Mouse (Mus musculus): ENCODE data around the gene Gm49388. TPM values are rescaled to one million over a fixed set of nuclear protein-coding genes. Genes with fewer than 3 reads are reported as not detected.
"Not testable (repeated sequence)": the region's sequence is repeated elsewhere in the genome, so short reads cannot be mapped to it uniquely, and the experiment has no call there.

The Gm49388 gene
- polyA plus RNA-seq, 1 experiment from 2014 or later, result 4.5 TPM

DNA sequence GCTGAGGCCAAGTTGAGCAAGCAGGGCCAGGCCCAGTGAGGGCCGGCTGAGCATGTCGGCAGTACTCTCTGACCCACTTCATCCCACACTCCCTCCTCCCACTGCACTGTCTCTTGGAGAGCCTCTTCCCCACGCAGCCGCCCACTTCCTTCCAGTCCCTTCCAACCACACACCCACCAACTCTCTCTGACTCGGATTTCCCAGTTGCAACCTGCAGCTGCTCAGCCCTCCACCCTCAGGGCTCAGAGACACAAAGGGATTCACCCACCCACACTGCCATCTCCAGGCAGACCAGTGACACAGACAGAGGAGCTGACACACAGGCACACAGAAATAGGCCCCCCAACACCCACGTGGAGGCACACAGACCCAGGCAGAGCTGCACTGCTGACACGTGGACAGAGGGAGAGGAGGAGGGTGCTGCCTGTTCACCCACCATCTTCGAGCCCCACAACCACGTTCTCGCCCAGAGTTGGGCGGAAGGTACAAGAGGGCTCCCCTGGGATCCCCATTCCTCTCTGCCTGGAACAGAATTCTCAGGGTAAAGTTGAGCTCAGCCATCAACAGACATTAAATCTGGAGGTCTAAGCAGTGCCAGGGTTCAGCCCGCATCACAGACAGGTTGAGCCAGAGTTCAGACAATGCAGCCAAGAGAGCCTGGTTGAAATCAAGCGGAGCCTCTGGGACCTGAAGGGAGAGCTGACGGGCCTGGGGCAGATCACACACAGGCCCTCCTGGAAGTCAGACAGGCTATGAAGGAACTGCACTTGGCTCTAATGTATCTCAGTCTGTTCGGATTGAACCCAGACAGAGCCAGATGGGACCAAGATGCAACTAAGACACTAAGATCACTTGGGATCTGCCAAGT is 30.8 kb downstream of the Gm49388 start:
- TF ChIP-seq CTCF (IDR thresholded peaks at IDR 0.05), result no peak
- ATAC-seq, result no peak
- DNase-seq (ENCODE audit: low read depth, low spot score), result no peak
- ChIA-PET POLR2A (interaction anchor here (0.5 to 1.6 kb wide), 2 partner anchors 13 to 126 kb away, joined by 3 to 4 read pairs; no protein-coding TSS in a partner anchor), CTCF (interaction anchor here (1.3 kb wide), 1 partner anchor 9 kb away, joined by 5 read pairs; no protein-coding TSS in a partner anchor)
- in situ Hi-C loops (cut with MboI; ENCODE audit: low pct_unique_long_range_greater_than_20kb), result no loop called here
- H3K27me3 ChIP-seq, result no peaks in the 10 kb centered on the region

DNA sequence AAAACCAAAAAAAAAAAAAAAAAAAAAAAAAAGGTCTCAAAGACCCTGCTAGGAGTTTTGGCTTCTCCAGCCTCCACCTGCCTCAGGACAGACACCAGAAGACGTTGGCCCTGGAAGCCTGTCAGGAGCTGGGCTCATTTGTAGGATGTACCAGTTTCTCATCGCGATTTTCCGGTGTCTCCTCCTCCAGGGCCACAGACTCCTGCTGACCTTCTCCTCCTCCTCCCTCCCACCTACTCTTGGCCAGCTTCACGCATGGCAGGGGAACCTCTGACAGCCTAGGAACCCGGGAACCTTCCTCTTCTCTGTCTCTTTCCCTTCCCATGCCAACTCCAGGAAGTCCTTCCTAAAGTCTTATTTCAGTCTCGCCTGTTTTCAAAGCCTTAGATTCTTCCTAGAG is 31.6 kb downstream of the Gm49388 start:
- in situ Hi-C loops (cut with MboI; ENCODE audit: low pct_unique_long_range_greater_than_20kb), result no loop called here
- TF ChIP-seq CTCF (IDR thresholded peaks at IDR 0.05), result no peak
- ATAC-seq (no peak), DNase-seq (ENCODE audit: low read depth, low spot score) (no peak)
- CTCF ChIA-PET, result interaction anchor here (1.3 kb wide), 1 partner anchor 9 kb away, joined by 5 read pairs; no protein-coding TSS in a partner anchor
- H3K27me3 ChIP-seq, result no peaks in the 10 kb centered on the region
- POLR2A ChIA-PET, result interaction anchor here (1.6 kb wide), 1 partner anchor 14 kb away, joined by 4 read pairs; no protein-coding TSS in a partner anchor

DNA sequence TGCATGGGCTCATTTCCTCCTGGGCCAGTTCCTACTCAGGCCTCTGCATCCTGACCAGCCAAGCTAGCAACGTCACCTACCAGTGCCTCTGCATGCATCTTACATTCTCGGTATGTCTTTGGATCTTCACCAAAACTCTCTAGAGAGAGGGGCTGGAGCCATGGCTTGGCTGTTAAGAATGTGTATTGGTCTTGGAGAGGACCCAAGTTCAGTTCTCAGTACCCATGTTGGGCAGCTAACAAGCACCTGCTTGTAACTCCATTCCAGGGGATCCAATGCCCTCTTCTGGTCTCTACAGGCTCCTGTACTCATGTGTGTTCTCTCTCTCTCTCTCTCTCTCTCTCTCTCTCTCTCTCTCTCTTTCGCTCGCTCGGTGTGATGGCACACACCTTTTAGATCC is 32.4 kb downstream of the Gm49388 start:
- no peak for TF ChIP-seq CTCF (IDR thresholded peaks at IDR 0.05)
- CTCF ChIA-PET, result no interaction called here

DNA sequence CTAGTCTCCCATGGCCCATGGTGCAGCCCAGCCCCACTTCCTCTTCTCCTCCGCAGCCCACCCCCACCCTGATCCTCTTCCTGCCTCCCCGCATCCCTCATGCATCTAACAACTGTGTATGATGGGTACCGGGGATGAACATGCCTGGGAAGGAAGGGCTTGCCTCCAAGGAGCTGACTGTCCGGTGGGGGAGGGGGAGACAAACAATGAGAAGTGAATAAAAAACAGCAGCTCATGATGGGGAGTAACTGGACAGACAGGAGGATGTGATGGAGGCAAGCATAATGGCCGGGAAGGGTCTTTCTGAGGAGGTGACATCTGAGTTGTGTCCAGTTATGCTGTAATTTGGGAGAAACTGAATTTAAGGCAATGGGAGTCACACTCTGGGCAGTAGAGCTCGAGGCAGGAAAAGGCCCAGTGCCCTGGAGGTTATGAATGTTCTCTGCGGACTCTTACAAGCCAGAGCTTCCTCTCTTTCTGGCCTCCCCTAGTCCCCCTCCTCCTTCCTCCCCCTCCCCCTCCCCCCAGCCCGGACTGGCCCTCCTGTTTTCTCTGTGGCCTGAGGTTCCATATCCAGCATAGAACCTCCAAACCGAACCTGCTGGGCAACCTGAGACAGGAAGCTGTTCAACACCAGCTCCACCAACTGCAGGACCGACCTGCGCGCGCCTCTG is 35.6 kb downstream of the Gm49388 start:
- TF ChIP-seq CTCF (IDR thresholded peaks at IDR 0.05), result no peak
- H3K27me3 ChIP-seq, result no peaks in the 10 kb centered on the region
- ATAC-seq (no peak), DNase-seq (ENCODE audit: low read depth, low spot score) (no peak)
- in situ Hi-C loops (cut with MboI; ENCODE audit: low pct_unique_long_range_greater_than_20kb), result no loop called here
- ChIA-PET CTCF (interaction anchor here (1.3 kb wide), 1 partner anchor 20 kb away, joined by 3 read pairs; the partner anchor contains the start of gene Hsd3b7), POLR2A (interaction anchor here (1.4 kb wide), 1 partner anchor 10 kb away, joined by 4 read pairs; no protein-coding TSS in a partner anchor)

More for the DNA sequence above, 32.4 kb downstream of the Gm49388 start:
- DNase-seq (ENCODE audit: low read depth, low spot score) (no peak), ATAC-seq (no peak)
- H3K27me3 ChIP-seq, result no peaks in the 10 kb centered on the region
- in situ Hi-C loops (cut with MboI; ENCODE audit: low pct_unique_long_range_greater_than_20kb), result no loop called here
- POLR2A ChIA-PET, result no interaction called here

DNA sequence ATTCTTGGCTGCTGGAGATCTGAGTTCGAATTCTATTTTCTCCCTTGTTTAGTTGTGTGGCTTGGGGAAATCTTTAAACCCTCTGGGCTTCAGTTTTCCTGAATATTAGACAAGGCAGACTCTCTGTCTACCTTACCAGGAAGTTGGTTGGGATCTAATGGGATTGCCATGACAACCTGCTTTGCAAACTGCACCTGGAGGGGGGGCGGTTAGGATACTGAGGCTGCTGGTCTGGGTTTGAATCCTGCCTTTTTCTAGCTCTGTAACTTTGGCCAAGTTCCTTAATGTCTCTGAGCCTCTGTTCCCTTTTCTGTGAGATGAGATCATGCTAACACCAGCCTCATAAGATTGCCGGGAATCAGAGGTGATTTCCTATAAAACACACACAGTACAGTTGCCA is 37.1 kb downstream of the Gm49388 start:
- H3K27me3 ChIP-seq, result no peaks in the 10 kb centered on the region
- no peak for TF ChIP-seq CTCF (IDR thresholded peaks at IDR 0.05)
- ChIA-PET POLR2A (interaction anchor here (0.6 kb wide), 1 partner anchor 48 kb away, joined by 3 read pairs; no protein-coding TSS in a partner anchor), CTCF (no interaction called here)
- ATAC-seq, result no peak
- no peak for DNase-seq (ENCODE audit: low read depth, low spot score)
- in situ Hi-C loops (cut with MboI; ENCODE audit: low pct_unique_long_range_greater_than_20kb), result no loop called here

DNA sequence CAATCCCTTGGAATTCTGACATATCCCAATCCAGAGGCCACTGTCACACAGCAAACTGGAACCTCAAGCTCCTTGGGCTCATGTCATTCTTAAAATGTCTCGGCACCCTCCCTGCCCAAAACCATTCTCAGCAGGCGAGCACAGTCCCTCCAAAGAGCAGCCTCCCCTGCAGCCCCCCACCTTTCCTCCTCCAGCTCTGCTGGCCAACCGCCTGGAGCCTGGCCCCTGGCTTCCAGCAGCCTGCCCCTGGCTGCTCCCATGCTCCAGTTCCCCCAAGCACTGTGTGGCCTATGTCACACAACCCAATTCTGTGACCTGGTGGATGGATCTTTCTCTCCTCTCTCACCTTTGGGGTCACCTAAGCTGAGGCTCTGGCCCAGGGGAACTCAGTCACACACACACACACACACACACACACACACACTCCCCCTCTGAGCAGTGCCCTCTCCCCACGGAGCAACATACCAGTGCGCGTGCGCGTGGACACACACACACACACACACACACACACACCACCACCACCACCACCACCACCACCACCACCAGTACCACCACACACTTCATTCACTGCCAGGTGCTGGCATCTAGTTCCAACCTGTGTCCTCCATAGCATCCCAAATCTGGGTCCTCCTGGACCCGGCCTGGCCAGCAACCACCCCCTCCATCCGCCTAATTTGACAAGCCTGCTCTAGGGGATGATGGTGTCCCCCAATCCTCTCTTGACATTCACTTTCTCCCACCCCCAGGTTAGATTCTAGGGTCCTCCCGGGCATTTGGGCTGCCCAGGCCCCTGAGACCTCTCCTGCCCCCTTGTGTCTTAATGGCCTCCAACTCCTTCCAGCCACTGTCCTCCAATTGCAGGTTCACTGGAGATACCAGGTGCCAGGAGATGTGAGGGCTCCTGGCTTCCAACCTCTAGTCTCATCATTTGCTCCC is 38.1 kb downstream of the Gm49388 start:
- POLR2A ChIA-PET, result interaction anchor here (0.6 kb wide), 1 partner anchor 47 kb away, joined by 3 read pairs; no protein-coding TSS in a partner anchor
- DNase-seq (ENCODE audit: low read depth, low spot score) (no peak), ATAC-seq (no peak)
- CTCF ChIA-PET, result no interaction called here
- in situ Hi-C loops (cut with MboI; ENCODE audit: low pct_unique_long_range_greater_than_20kb), result no loop called here
- TF ChIP-seq CTCF (IDR thresholded peaks at IDR 0.05), result no peak
- no peaks in the 10 kb centered on the region for H3K27me3 ChIP-seq

DNA sequence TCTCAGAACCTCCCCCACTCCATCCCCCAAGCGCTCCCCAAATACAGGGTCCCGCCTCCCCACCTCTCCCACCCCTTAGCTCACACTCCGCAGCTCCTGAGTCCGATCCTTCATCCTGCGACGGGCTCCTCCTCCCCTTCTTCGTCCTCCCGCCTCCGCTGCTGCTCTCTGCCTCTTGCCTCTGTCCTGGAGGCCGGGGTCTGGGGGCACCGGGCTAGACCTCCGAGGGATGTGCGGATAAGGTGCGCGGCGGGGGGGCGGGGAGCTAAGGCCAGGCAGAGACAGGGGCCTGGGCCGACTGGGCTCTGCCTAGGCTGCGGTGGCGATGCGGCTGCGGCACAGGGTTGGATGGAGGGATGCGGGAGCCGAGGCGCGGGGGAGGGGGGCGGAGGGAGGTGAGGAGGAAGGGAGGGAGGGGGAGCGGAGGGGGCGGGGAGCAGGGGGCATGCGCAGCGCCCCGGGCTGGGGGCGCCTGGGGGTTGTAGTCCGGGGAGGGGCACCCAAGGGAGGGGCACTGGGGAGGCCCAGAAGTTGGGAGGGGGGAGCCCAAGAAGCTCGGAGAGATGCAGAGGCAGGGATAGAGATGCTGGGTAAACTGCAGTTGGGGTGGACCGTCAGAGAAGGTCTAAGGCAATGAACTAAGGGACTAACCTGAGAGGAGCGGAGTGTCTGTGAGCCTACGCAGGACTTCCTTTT is 38.9 kb downstream of the Gm49388 start, which contains the start of the genes Stx4a and Stx1b:
TSS of gene Stx4a (plus strand) at position 119 of the 696 bp plus-strand sequence.
TSS of gene Stx1b (minus strand) at position 374 of the 696 bp plus-strand sequence.
- in situ Hi-C loops (cut with MboI; ENCODE audit: low pct_unique_long_range_greater_than_20kb), result no loop called here
- no peaks in the 10 kb centered on the region for H3K27me3 ChIP-seq
- DNase-seq (ENCODE audit: low read depth, low spot score) (no peak), ATAC-seq (no peak)
- POLR2A ChIA-PET, result no interaction called here
- CTCF ChIA-PET, result no interaction called here
- TF ChIP-seq CTCF (IDR thresholded peaks at IDR 0.05), result no peak

DNA sequence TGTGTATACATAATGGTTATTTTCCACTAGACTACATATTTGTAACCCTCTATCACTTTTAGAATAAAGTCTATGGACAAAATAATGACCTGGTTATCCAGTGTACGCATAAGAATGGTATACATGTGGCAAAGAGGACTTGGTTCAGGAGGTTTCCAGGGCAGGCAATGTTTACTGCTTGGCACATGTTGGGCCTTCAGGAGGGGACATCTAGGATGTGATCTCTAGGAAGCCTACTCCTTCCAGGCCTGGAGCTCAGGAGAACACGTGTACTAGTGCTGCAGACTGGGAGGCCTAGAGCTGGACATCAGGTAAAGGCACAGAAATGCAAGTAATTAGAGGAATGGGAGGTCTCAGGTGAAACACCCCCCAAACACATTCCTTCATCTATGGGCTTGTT is 50.1 kb downstream of the Gm49388 start:
- no peaks in the 10 kb centered on the region for H3K27me3 ChIP-seq
- DNase-seq (ENCODE audit: low read depth, low spot score) (no peak), ATAC-seq (no peak)
- TF ChIP-seq CTCF (IDR thresholded peaks at IDR 0.05), result no peak
- ChIA-PET CTCF (no interaction called here), POLR2A (no interaction called here)
- in situ Hi-C loops (cut with MboI; ENCODE audit: low pct_unique_long_range_greater_than_20kb), result no loop called here

DNA sequence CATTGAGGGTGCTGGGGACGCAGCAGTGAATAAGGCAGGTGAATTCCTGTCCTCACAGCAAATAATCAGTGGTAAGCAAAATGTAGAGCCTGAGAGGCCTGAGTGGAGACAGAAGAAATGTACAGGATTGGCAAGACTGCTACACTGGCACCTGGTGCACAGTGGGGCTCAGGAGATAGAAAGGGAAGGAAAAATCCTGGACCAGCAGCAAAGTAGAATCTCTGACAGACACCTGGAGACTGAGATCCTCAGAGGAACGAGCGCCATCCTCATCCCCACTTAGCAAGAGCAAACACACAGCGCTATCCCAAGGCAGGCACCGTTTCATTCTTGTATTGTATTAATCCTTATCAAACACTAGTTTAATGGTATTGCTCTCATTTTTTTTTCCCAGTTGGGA is 52.1 kb downstream of the Gm49388 start:
- ChIA-PET POLR2A (no interaction called here), CTCF (no interaction called here)
- no peak for ATAC-seq
- TF ChIP-seq CTCF (IDR thresholded peaks at IDR 0.05), result no peak
- no peaks in the 10 kb centered on the region for H3K27me3 ChIP-seq
- in situ Hi-C loops (cut with MboI; ENCODE audit: low pct_unique_long_range_greater_than_20kb), result no loop called here
- no peak for DNase-seq (ENCODE audit: low read depth, low spot score)

DNA sequence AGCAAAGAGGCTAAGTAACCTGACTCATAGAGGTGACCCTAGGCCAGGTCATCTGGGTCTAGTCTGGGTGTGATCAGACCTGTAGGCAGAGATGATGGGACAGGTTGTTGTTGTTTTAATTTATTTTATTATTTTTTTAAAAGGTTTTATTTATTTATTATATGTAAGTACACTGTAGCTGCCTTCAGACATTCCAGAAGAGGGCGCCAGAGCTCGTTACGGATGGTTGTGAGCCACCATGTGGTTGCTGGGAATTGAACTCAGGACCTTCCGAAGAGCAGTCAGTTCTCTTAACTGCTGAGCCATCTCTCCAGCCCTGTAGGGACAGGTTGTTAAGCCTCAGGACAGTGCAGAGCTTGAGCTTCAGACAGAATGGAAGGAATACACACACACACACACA is 52.5 kb downstream of the Gm49388 start:
- H3K27me3 ChIP-seq; ATAC-seq; CTCF ChIA-PET; DNase-seq (ENCODE audit: low read depth, low spot score); POLR2A ChIA-PET; in situ Hi-C loops (cut with MboI; ENCODE audit: low pct_unique_long_range_greater_than_20kb): not testable (repeated sequence)

DNA sequence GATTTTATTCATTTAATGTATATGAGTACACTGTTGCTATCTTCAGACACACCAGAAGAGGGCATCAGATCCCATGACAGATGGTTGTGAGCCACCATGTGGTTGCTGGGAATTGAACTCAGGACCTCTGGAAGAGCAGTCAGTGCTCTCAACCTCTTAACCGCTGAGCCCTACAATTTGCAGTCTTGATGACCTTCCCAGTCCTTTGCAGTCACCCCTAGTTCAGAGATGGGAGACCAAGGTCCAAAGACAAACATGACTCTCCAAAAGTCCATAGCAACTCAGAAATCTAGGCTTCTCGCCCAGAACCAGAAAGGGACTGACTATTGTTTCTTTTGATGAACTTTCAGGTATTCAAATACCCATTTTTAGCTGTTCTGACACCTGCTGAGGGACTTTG is 54.6 kb downstream of the Gm49388 start:
- ChIA-PET CTCF (interaction anchor here (2.0 kb wide), 1 partner anchor 10 kb away, joined by 6 read pairs; no protein-coding TSS in a partner anchor), POLR2A (interaction anchor here (0.9 to 1.8 kb wide), 2 partner anchors 10 to 63 kb away, joined by 3 to 5 read pairs; partner anchors contain the start of gene Setd1a)
- DNase-seq (ENCODE audit: low read depth, low spot score); in situ Hi-C loops (cut with MboI; ENCODE audit: low pct_unique_long_range_greater_than_20kb); H3K27me3 ChIP-seq; ATAC-seq: not testable (repeated sequence)

Measured in Patski (cell line).